ENCODE assay signal across 14 mouse cellular contexts in genomic region chr7:89433893-89434616, GRCm38 (mm10). TPM values are rescaled to one million over a fixed set of nuclear protein-coding genes. Genes with fewer than 3 reads are reported as not detected.
A peak's percentile ranks its signal among the peaks of the same experiment; 100 is the strongest.
DNase-seq lines count a peak whose midpoint lies in the region; ATAC-seq and TF ChIP-seq lines count a peak whose summit lies in the region.
"Had no signal": no experiment of that assay in that cellular context is flagged by ENCODE, and none has a peak within 500 bp of the region (broad histone marks: within the 10 kb centered on the region; RNA-seq: fewer than 3 reads in every experiment).

No protein-coding gene starts in this region.

- peaks cover 12% of the 10 kb centered on the region for H3K4me1 ChIP-seq in heart, embryonic 16.5 days (ENCODE audit: control insufficient read depth, insufficient read depth, low read length)
- peaks cover 2% of the 10 kb centered on the region; the same call in 1 of the 2 replicates for H3K4me1 ChIP-seq in heart, adult 2 months (ENCODE audit: control insufficient read depth, insufficient read depth, low read length)
- H3K4me1 ChIP-seq in stomach, embryonic 15.5 days: no peaks in the 10 kb centered on the region
- no peaks in the 10 kb centered on the region for H3K4me1 ChIP-seq in stomach, postnatal 0 days (replicated peaks; ENCODE audit: control insufficient read depth, insufficient read depth)
- H3K4me1 ChIP-seq in kidney, embryonic 15.5 days: peaks cover 30% of the 10 kb centered on the region
- H3K4me1 ChIP-seq: midbrain, embryonic 15.5 days; neural tube, embryonic 12.5 days had no signal

- no peaks in the 10 kb centered on the region for H3K79me2 ChIP-seq in heart, adult 2 months (replicated peaks; ENCODE audit: control insufficient read depth, insufficient read depth, low read length)

- intact Hi-C loops in heart, adult 2 months (cut with DNase I): no loop called here

- H3K4me3 ChIP-seq in heart, embryonic 16.5 days (ENCODE audit: low read length): no peak overlapping the region
- no peak overlapping the region for H3K4me3 ChIP-seq in heart, adult 2 months
- H3K4me3 ChIP-seq in stomach, embryonic 15.5 days (replicated peaks): no peak overlapping the region
- no peak overlapping the region for H3K4me3 ChIP-seq in stomach, postnatal 0 days (ENCODE audit: low read depth, low read length)
- H3K4me3 ChIP-seq in kidney, embryonic 15.5 days (replicated peaks): no peak overlapping the region
- H3K4me3 ChIP-seq: hindbrain, embryonic 10.5 days; midbrain, embryonic 15.5 days; neural tube, embryonic 12.5 days had no signal

- H3K36me3 ChIP-seq in heart, embryonic 16.5 days (ENCODE audit: control insufficient read depth, insufficient read depth): no peaks in the 10 kb centered on the region
- no peaks in the 10 kb centered on the region for H3K36me3 ChIP-seq in heart, adult 2 months (ENCODE audit: control insufficient read depth, insufficient read depth, low read length)
- H3K36me3 ChIP-seq in stomach, embryonic 15.5 days: no peaks in the 10 kb centered on the region
- no peaks in the 10 kb centered on the region for H3K36me3 ChIP-seq in stomach, postnatal 0 days (ENCODE audit: control insufficient read depth, insufficient read depth, low read length)
- no peaks in the 10 kb centered on the region for H3K36me3 ChIP-seq in kidney, embryonic 15.5 days
- H3K36me3 ChIP-seq: hindbrain, embryonic 10.5 days; midbrain, embryonic 15.5 days; neural tube, embryonic 12.5 days had no signal

- 36% methylated on average over 8 of the region's 8 CpGs for WGBS in heart, embryonic 16.5 days
- WGBS in heart, adult 2 months: 52% methylated on average over 8 of the region's 8 CpGs
- WGBS in stomach, embryonic 15.5 days: 48% methylated on average over 8 of the region's 8 CpGs
- WGBS in stomach, postnatal 0 days: 54% methylated on average over 8 of the region's 8 CpGs
- WGBS in kidney, embryonic 15.5 days: 32% methylated on average over 8 of the region's 8 CpGs

- peak overlapping the region; percentile 21 for H3K27ac ChIP-seq in heart, embryonic 16.5 days (ENCODE audit: low read length)
- no peak overlapping the region; the same call in 1 of the 2 replicates for H3K27ac ChIP-seq in heart, adult 2 months
- H3K27ac ChIP-seq in stomach, embryonic 15.5 days: no peak overlapping the region
- H3K27ac ChIP-seq in stomach, postnatal 0 days (replicated peaks): no peak overlapping the region
- peak overlapping the region; percentile 91 for H3K27ac ChIP-seq in kidney, embryonic 15.5 days
- H3K27ac ChIP-seq: hindbrain, embryonic 10.5 days; midbrain, embryonic 15.5 days; neural tube, embryonic 12.5 days had no signal

- H3K27me3 ChIP-seq in heart, embryonic 16.5 days (ENCODE audit: control insufficient read depth, insufficient read depth, low read length): no peaks in the 10 kb centered on the region
- H3K27me3 ChIP-seq in heart, adult 2 months (ENCODE audit: control insufficient read depth, insufficient read depth, low read length): no peaks in the 10 kb centered on the region
- no peaks in the 10 kb centered on the region for H3K27me3 ChIP-seq in stomach, embryonic 15.5 days (replicated peaks)
- no peaks in the 10 kb centered on the region for H3K27me3 ChIP-seq in stomach, postnatal 0 days (ENCODE audit: control insufficient read depth, insufficient read depth, low read length)
- H3K27me3 ChIP-seq in kidney, embryonic 15.5 days: no peaks in the 10 kb centered on the region
- H3K27me3 ChIP-seq: midbrain, embryonic 15.5 days; neural tube, embryonic 12.5 days had no signal

- no peak for DNase-seq in heart, adult 2 months
- no peak for DNase-seq in stomach, postnatal 0 days (ENCODE audit: low spot score)
- DNase-seq in adrenal gland, adult (ENCODE audit: inconsistent age in 2 of 2, low spot score in 1 of 2): no peak
- DNase-seq in right cerebral cortex, postnatal 36 days (ENCODE audit: low spot score in 2 of 2): no peak
- no peak for DNase-seq in right cerebral cortex, postnatal 10 days (ENCODE audit: low spot score in 2 of 2)
- DNase-seq: adrenal gland, postnatal 14 days; lung, postnatal 14 days; thymus, postnatal 25 days had no signal

- H3K9me3 ChIP-seq in heart, embryonic 16.5 days (replicated peaks; ENCODE audit: control insufficient read depth, low read length): no peaks in the 10 kb centered on the region
- no peaks in the 10 kb centered on the region for H3K9me3 ChIP-seq in stomach, embryonic 15.5 days
- no peaks in the 10 kb centered on the region for H3K9me3 ChIP-seq in stomach, postnatal 0 days (ENCODE audit: control insufficient read depth, low read length)
- H3K9me3 ChIP-seq in kidney, embryonic 15.5 days (replicated peaks): no peaks in the 10 kb centered on the region
- H3K9me3 ChIP-seq: hindbrain, embryonic 10.5 days; midbrain, embryonic 15.5 days; neural tube, embryonic 12.5 days had no signal

- H3K4me2 ChIP-seq in heart, embryonic 16.5 days (ENCODE audit: low read depth, low read length): no peak overlapping the region
- no peak overlapping the region for H3K4me2 ChIP-seq in stomach, embryonic 15.5 days
- H3K4me2 ChIP-seq in stomach, postnatal 0 days (replicated peaks; ENCODE audit: low read depth): no peak overlapping the region
- H3K4me2 ChIP-seq in kidney, embryonic 15.5 days: 0 out of 2 replicates have a peak overlapping the region, but pooled peaks have one; percentile 14
- H3K4me2 ChIP-seq: midbrain, embryonic 15.5 days; neural tube, embryonic 12.5 days had no signal

- no peak overlapping the region for H3K9ac ChIP-seq in heart, embryonic 16.5 days (ENCODE audit: low read length)
- H3K9ac ChIP-seq in heart, adult 2 months (ENCODE audit: low read depth, low read length): no peak overlapping the region
- no peak overlapping the region for H3K9ac ChIP-seq in stomach, embryonic 15.5 days
- H3K9ac ChIP-seq in stomach, postnatal 0 days (ENCODE audit: low read length): no peak overlapping the region
- no peak overlapping the region for H3K9ac ChIP-seq in kidney, embryonic 15.5 days
- H3K9ac ChIP-seq: midbrain, embryonic 15.5 days; neural tube, embryonic 12.5 days had no signal

- peak; percentile 26; the same call in 1 of the 2 replicates for ATAC-seq in heart, embryonic 16.5 days (replicated peaks; ENCODE audit: extremely low read depth, insufficient read depth, low FRiP score)
- peak; percentile 51 for ATAC-seq in stomach, embryonic 15.5 days (ENCODE audit: insufficient read depth, low FRiP score, low read depth)
- no peak for ATAC-seq in stomach, postnatal 0 days (ENCODE audit: low FRiP score, low TSS enrichment)
- ATAC-seq in kidney, embryonic 15.5 days (replicated peaks; ENCODE audit: low FRiP score): peak; percentile 87
- ATAC-seq: midbrain, embryonic 15.5 days had no signal

- TF ChIP-seq CTCF in heart, adult 2 months (IDR thresholded peaks at IDR 0.05): no peak
- no peak for TF ChIP-seq CTCF in stomach, postnatal 0 days (IDR thresholded peaks at IDR 0.05; ENCODE audit: low read depth)

- no peak for TF ChIP-seq POLR2A in heart, adult 2 months (IDR thresholded peaks at IDR 0.05; ENCODE audit: insufficient read depth, low read depth, low read length)

- no peak for TF ChIP-seq EP300 in heart, adult 2 months (IDR thresholded peaks at IDR 0.05; ENCODE audit: insufficient read depth, low read depth, low read length)
- TF ChIP-seq EP300 in stomach, postnatal 0 days (optimal IDR thresholded peaks at IDR 0.05): no peak

RNA-seq across cellular contexts. Expression of gene Fzd4, which starts 29.9 kb away (rescaled TPM):
- polyA plus RNA-seq in heart, embryonic 16.5 days (2015; fragmentation: Nextera tagmentation; extraction: Ambion mirVana): 8.5 and 11.2 TPM in 2 replicates
- 10 to 100 TPM; 33.7 to 36.2 TPM for total RNA-seq in heart, adult 2 months (2021)
- polyA plus RNA-seq in heart, adult 2 months (2012; rRNA removed): 15.2 and 26.1 TPM in 2 replicates
- 12.8 and 13.9 TPM in 2 replicates for polyA plus RNA-seq in stomach, embryonic 15.5 days (2015; fragmentation: Nextera tagmentation; extraction: Ambion mirVana)
- 7.5 and 8.1 TPM in 2 replicates for polyA plus RNA-seq in stomach, postnatal 0 days (2015; fragmentation: Nextera tagmentation; extraction: Ambion mirVana)
- polyA plus RNA-seq in kidney, embryonic 15.5 days (2015; fragmentation: Nextera tagmentation; extraction: Ambion mirVana): 27.1 and 27.5 TPM in 2 replicates

RNA-seq across cellular contexts. Expression of gene Tmem135, which starts 30.0 kb away (rescaled TPM):
- 25.9 and 27.8 TPM in 2 replicates for polyA plus RNA-seq in heart, embryonic 16.5 days (2015; fragmentation: Nextera tagmentation; extraction: Ambion mirVana)
- 10 to 100 TPM; 43.2 to 45.1 TPM for total RNA-seq in heart, adult 2 months (2021)
- 18.8 and 27.2 TPM in 2 replicates for polyA plus RNA-seq in heart, adult 2 months (2012; rRNA removed)
- 35.5 and 37.3 TPM in 2 replicates for polyA plus RNA-seq in stomach, embryonic 15.5 days (2015; fragmentation: Nextera tagmentation; extraction: Ambion mirVana)
- 21.0 and 21.2 TPM in 2 replicates for polyA plus RNA-seq in stomach, postnatal 0 days (2015; fragmentation: Nextera tagmentation; extraction: Ambion mirVana)
- 33.7 and 34.0 TPM in 2 replicates for polyA plus RNA-seq in kidney, embryonic 15.5 days (2015; fragmentation: Nextera tagmentation; extraction: Ambion mirVana)

Comparison
In these comparisons a context has a peak if more than half of its experiments do, and no peak if none do; other contexts are left out.
1. H3K27ac ChIP-seq: peak in heart, embryonic 16.5 days (single experiment) and kidney, embryonic 15.5 days (single experiment); none in heart, adult 2 months (single experiment), stomach, embryonic 15.5 days (single experiment) and stomach, postnatal 0 days (single experiment).